In genomic region chr4:127125834-127126463, GRCm38 (mm10) we compare ENCODE assay signal across 8 mouse cellular contexts. TPM values are rescaled to one million over a fixed set of nuclear protein-coding genes. Genes with fewer than 3 reads are reported as not detected.
DNase-seq lines count a peak whose midpoint lies in the region; ATAC-seq lines count a peak whose summit lies in the region.

No protein-coding gene starts in this region.

- H3K36me3 ChIP-seq in hindbrain, embryonic 12.5 days = peaks cover 18% of the 10 kb centered on the region; the same call in 1 of the 2 replicates

- no peaks in the 10 kb centered on the region for H3K9me3 ChIP-seq in hindbrain, embryonic 12.5 days (replicated peaks)

- no peaks in the 10 kb centered on the region for H3K27me3 ChIP-seq in hindbrain, embryonic 12.5 days

- H3K4me1 ChIP-seq in hindbrain, embryonic 12.5 days = peaks cover 13% of the 10 kb centered on the region

- DNase-seq in NIH3T3 (ENCODE audit: low read depth) = peak; percentile 98
- DNase-seq in cerebellum, postnatal 10 days = peak; percentile 87 to 93
- peak; percentile 15 to 50 for DNase-seq in frontal cortex, postnatal 10 days (ENCODE audit: low spot score in 2 of 2)
- DNase-seq in layer of hippocampus, postnatal 14 days (ENCODE audit: low spot score in 2 of 2) = peak; percentile 29 to 59
- DNase-seq in lung, postnatal 14 days = peak; percentile 91
- peak; percentile 89 for DNase-seq in retina, embryonic 14.5 days (ENCODE audit: low spot score)
- peak; percentile 95 for DNase-seq in thymus, postnatal 4 days

- H3K4me2 ChIP-seq in hindbrain, embryonic 12.5 days (replicated peaks) = peak overlapping the region; percentile 81

- under 1% methylated on average over 35 of the region's 35 CpGs for WGBS in hindbrain, embryonic 12.5 days

- peak overlapping the region; percentile 64 for H3K27ac ChIP-seq in hindbrain, embryonic 12.5 days

- peak overlapping the region; percentile 68 for H3K4me3 ChIP-seq in hindbrain, embryonic 12.5 days

- H3K9ac ChIP-seq in hindbrain, embryonic 12.5 days = peak overlapping the region; percentile 77

- ATAC-seq in hindbrain, embryonic 12.5 days (ENCODE audit: low FRiP score) = peak; percentile 95

RNA-seq across cellular contexts. Expression of gene Tmem35b, which starts 2.5 kb away (rescaled TPM):
- polyA plus RNA-seq in hindbrain, embryonic 12.5 days (2016; fragmentation: Nextera tagmentation; extraction: Ambion mirVana) = 19.8 and 20.0 TPM in 2 replicates
- total RNA-seq in layer of hippocampus, postnatal 14 days (2021) = 1 to 10 TPM; 3.1 to 3.6 TPM

RNA-seq across cellular contexts. Expression of gene Dlgap3, which starts 43.1 kb away (rescaled TPM):
- 12.5 and 13.3 TPM in 2 replicates for polyA plus RNA-seq in hindbrain, embryonic 12.5 days (2016; fragmentation: Nextera tagmentation; extraction: Ambion mirVana)
- total RNA-seq in layer of hippocampus, postnatal 14 days (2021) = 100 to 1,000 TPM; 283 TPM

RNA-seq across cellular contexts. Expression of gene Zmym6, which starts 48.8 kb away (rescaled TPM):
- 36.0 and 41.1 TPM in 2 replicates for polyA plus RNA-seq in hindbrain, embryonic 12.5 days (2016; fragmentation: Nextera tagmentation; extraction: Ambion mirVana)
- 10 to 100 TPM; 31.0 to 31.6 TPM for total RNA-seq in layer of hippocampus, postnatal 14 days (2021)

Comparison
In these comparisons a context has a peak if more than half of its experiments do, and no peak if none do; other contexts are left out.
1. Peak in every context shown above with its lines: DNase-seq, ATAC-seq, H3K4me3 ChIP-seq and H3K27ac ChIP-seq.
2. DNase-seq: peak in every context shown above with its lines; median percentile 98 in NIH3T3; 95 in thymus, postnatal 4 days; 91 in lung, postnatal 14 days; 90 in cerebellum, postnatal 10 days; 89 in retina, embryonic 14.5 days; 44 in layer of hippocampus, postnatal 14 days; 32 in frontal cortex, postnatal 10 days.